In the genomic region with DNA sequence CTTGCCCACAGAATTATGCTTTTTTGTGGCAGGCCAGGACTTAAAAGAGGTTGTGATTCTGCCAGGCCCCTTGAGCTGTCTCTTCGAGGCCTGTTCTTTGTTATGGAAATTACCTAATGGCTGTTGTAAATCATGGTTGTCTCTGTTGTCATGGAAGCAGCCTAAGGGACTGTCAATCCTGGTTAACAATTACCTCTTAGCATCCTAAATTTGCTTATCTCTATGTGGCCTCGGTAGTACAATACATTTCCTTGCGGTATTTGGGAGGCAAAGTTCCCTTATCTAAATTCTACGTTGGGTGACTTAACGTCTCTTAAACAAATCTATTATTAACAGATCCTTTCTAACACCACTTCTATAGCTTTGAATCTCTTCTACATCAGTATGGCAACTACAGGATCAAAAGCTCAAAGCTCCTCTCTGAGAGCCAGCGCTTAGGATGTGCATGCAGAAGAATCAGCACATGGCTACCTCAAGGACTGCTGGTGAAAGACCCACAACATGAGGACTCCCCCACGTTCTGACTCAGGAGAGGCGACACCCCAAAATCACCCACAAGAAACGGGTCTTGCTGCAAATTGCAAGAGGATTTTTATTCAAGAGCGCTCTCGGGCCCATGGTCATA, we compare ENCODE assay signal across 17 mouse cellular contexts. TPM values are rescaled to one million over a fixed set of nuclear protein-coding genes. Genes with fewer than 3 reads are reported as not detected.
DNase-seq lines count a peak whose midpoint lies in the region; ATAC-seq lines count a peak whose summit lies in the region.
"Had no signal": no experiment of that assay in that cellular context is flagged by ENCODE, and none has a peak within 500 bp of the region (broad histone marks: within the 10 kb centered on the region; RNA-seq: fewer than 3 reads in every experiment).

No protein-coding gene starts in this region.

- H3K36me3 ChIP-seq in neural tube, embryonic 12.5 days, result no peaks in the 10 kb centered on the region
- H3K36me3 ChIP-seq in forebrain, embryonic 15.5 days, result no peaks in the 10 kb centered on the region
- H3K36me3 ChIP-seq: embryonic facial prominence, embryonic 15.5 days; heart, embryonic 15.5 days; liver, embryonic 15.5 days had no signal

- intact Hi-C loops in gastrocnemius, postnatal 36 days (cut with DNase I), result no loop called here

- no peaks in the 10 kb centered on the region for H3K9me3 ChIP-seq in neural tube, embryonic 12.5 days
- H3K9me3 ChIP-seq in forebrain, embryonic 15.5 days, result no peaks in the 10 kb centered on the region
- H3K9me3 ChIP-seq: embryonic facial prominence, embryonic 15.5 days; heart, embryonic 15.5 days; liver, embryonic 15.5 days had no signal

- DNase-seq in neural tube, embryonic 10.5 days (ENCODE audit: extremely low spot score, low spot score), result no peak
- no peak for DNase-seq in gastrocnemius, postnatal 36 days
- DNase-seq in right cerebral cortex, postnatal 25 days, result no peak
- no peak for DNase-seq in frontal cortex, postnatal 10 days (ENCODE audit: low spot score in 2 of 2)
- DNase-seq in heart, adult 9 months (ENCODE audit: low spot score in 2 of 2), result no peak
- DNase-seq: adrenal gland, postnatal 36 days; cerebellum, adult 8-10 months; gastrocnemius, postnatal 14 days; kidney, postnatal 4 days; lung, postnatal 4 days; thymus, postnatal 25 days had no signal

- no peak overlapping the region for H3K4me2 ChIP-seq in neural tube, embryonic 12.5 days (replicated peaks)
- no peak overlapping the region for H3K4me2 ChIP-seq in forebrain, embryonic 15.5 days (replicated peaks)
- H3K4me2 ChIP-seq: embryonic facial prominence, embryonic 15.5 days; heart, embryonic 15.5 days; liver, embryonic 15.5 days had no signal

- ATAC-seq in neural tube, embryonic 12.5 days (ENCODE audit: low FRiP score, low read depth), result peak; percentile 65
- ATAC-seq in forebrain, embryonic 15.5 days (replicated peaks), result peak; percentile 53; the same call in 1 of the 2 replicates
- peak; percentile 59 for ATAC-seq in megakaryocyte-erythroid progenitor cell, adult 5-6 weeks (replicated peaks; ENCODE audit: low FRiP score, low TSS enrichment, poor library complexity, severe bottlenecking)

- H3K27me3 ChIP-seq in neural tube, embryonic 12.5 days (replicated peaks), result no peaks in the 10 kb centered on the region
- no peaks in the 10 kb centered on the region for H3K27me3 ChIP-seq in forebrain, embryonic 15.5 days
- H3K27me3 ChIP-seq: embryonic facial prominence, embryonic 15.5 days; heart, embryonic 15.5 days; liver, embryonic 15.5 days had no signal

- no peak overlapping the region for H3K4me3 ChIP-seq in neural tube, embryonic 12.5 days
- H3K4me3 ChIP-seq in forebrain, embryonic 15.5 days, result no peak overlapping the region
- H3K4me3 ChIP-seq: embryonic facial prominence, embryonic 15.5 days; heart, embryonic 15.5 days; liver, embryonic 15.5 days had no signal

- H3K27ac ChIP-seq in neural tube, embryonic 12.5 days, result no peak overlapping the region
- peak overlapping the region; percentile 63 for H3K27ac ChIP-seq in forebrain, embryonic 15.5 days (replicated peaks)
- H3K27ac ChIP-seq: embryonic facial prominence, embryonic 15.5 days; heart, embryonic 15.5 days; liver, embryonic 15.5 days had no signal

- no peak overlapping the region for H3K9ac ChIP-seq in neural tube, embryonic 12.5 days
- no peak overlapping the region for H3K9ac ChIP-seq in forebrain, embryonic 15.5 days (replicated peaks)
- H3K9ac ChIP-seq: embryonic facial prominence, embryonic 15.5 days; heart, embryonic 15.5 days; liver, embryonic 15.5 days had no signal

- 0 out of 2 replicates have a peak, but pooled peaks cover 7% of the 10 kb centered on the region for H3K4me1 ChIP-seq in neural tube, embryonic 12.5 days
- peaks cover 3% of the 10 kb centered on the region for H3K4me1 ChIP-seq in forebrain, embryonic 15.5 days
- H3K4me1 ChIP-seq: embryonic facial prominence, embryonic 15.5 days; heart, embryonic 15.5 days had no signal

- 17% methylated on average over 11 of the region's 11 CpGs for WGBS in neural tube, embryonic 12.5 days
- 32% methylated on average over 11 of the region's 11 CpGs for WGBS in forebrain, embryonic 15.5 days

RNA-seq across cellular contexts. Expression of a gene that starts 6.2 kb away (rescaled TPM):
- polyA plus RNA-seq in neural tube, embryonic 12.5 days (2016; fragmentation: Nextera tagmentation; extraction: Ambion mirVana), result 2.9 and 4.4 TPM in 2 replicates
- polyA plus RNA-seq in forebrain, embryonic 15.5 days (2015; fragmentation: Nextera tagmentation; extraction: Ambion mirVana), result 2.1 and 2.6 TPM in 2 replicates
- total RNA-seq in megakaryocyte-erythroid progenitor cell, adult 5-6 weeks (2014; fragmentation: Nextera tagmentation), result 242 and 265 TPM in 2 replicates
- total RNA-seq in megakaryocyte-erythroid progenitor cell, adult 5-6 weeks (2017), result 262 and 417 TPM in 2 replicates
- 1 to 10 TPM; 2.0 to 3.5 TPM for total RNA-seq in gastrocnemius, postnatal 36 days (2021)

RNA-seq across cellular contexts. Expression of a gene that starts 6.8 kb away (rescaled TPM):
- polyA plus RNA-seq in neural tube, embryonic 12.5 days (2016; fragmentation: Nextera tagmentation; extraction: Ambion mirVana), result 0.87 and 1.6 TPM in 2 replicates
- 0.83 and 1.5 TPM in 2 replicates for polyA plus RNA-seq in forebrain, embryonic 15.5 days (2015; fragmentation: Nextera tagmentation; extraction: Ambion mirVana)
- total RNA-seq in megakaryocyte-erythroid progenitor cell, adult 5-6 weeks (2014; fragmentation: Nextera tagmentation), result 3.8 and 29.3 TPM in 2 replicates
- total RNA-seq in megakaryocyte-erythroid progenitor cell, adult 5-6 weeks (2017), result 302 and 554 TPM in 2 replicates
- 1 to 10 TPM; 2.0 to 3.2 TPM for total RNA-seq in gastrocnemius, postnatal 36 days (2021)

RNA-seq across cellular contexts. Expression of a gene that starts 10.6 kb away (rescaled TPM):
- 14.0 and 17.0 TPM in 2 replicates for polyA plus RNA-seq in neural tube, embryonic 12.5 days (2016; fragmentation: Nextera tagmentation; extraction: Ambion mirVana)
- 10.8 and 11.6 TPM in 2 replicates for polyA plus RNA-seq in forebrain, embryonic 15.5 days (2015; fragmentation: Nextera tagmentation; extraction: Ambion mirVana)
- total RNA-seq in megakaryocyte-erythroid progenitor cell, adult 5-6 weeks (2014; fragmentation: Nextera tagmentation), result 21.9 TPM in 1 of 2 replicates, not detected in the other
- 175 and 228 TPM in 2 replicates for total RNA-seq in megakaryocyte-erythroid progenitor cell, adult 5-6 weeks (2017)
- 10 to 100 TPM; 12.6 to 15.0 TPM for total RNA-seq in gastrocnemius, postnatal 36 days (2021)

RNA-seq across cellular contexts. Expression of a gene that starts 11.8 kb away (rescaled TPM):
- polyA plus RNA-seq in neural tube, embryonic 12.5 days (2016; fragmentation: Nextera tagmentation; extraction: Ambion mirVana), result 16.2 and 34.8 TPM in 2 replicates
- 10.1 and 26.0 TPM in 2 replicates for polyA plus RNA-seq in forebrain, embryonic 15.5 days (2015; fragmentation: Nextera tagmentation; extraction: Ambion mirVana)
- 3.0 and 26.7 TPM in 2 replicates for total RNA-seq in megakaryocyte-erythroid progenitor cell, adult 5-6 weeks (2014; fragmentation: Nextera tagmentation)
- 582 and 1,238 TPM in 2 replicates for total RNA-seq in megakaryocyte-erythroid progenitor cell, adult 5-6 weeks (2017)
- total RNA-seq in gastrocnemius, postnatal 36 days (2021), result 1 to 10 TPM; 3.3 to 8.8 TPM

RNA-seq across cellular contexts. Expression of a gene that starts 12.1 kb away (rescaled TPM):
- polyA plus RNA-seq in neural tube, embryonic 12.5 days (2016; fragmentation: Nextera tagmentation; extraction: Ambion mirVana), result 1.6 and 1.7 TPM in 2 replicates
- 2.2 TPM in 1 of 2 replicates, not detected in the other for polyA plus RNA-seq in forebrain, embryonic 15.5 days (2015; fragmentation: Nextera tagmentation; extraction: Ambion mirVana)
- 430 and 709 TPM in 2 replicates for total RNA-seq in megakaryocyte-erythroid progenitor cell, adult 5-6 weeks (2014; fragmentation: Nextera tagmentation)
- 345 and 387 TPM in 2 replicates for total RNA-seq in megakaryocyte-erythroid progenitor cell, adult 5-6 weeks (2017)
- total RNA-seq in gastrocnemius, postnatal 36 days (2021), result 10 to 100 TPM; 10.7 to 18.2 TPM

Comparison
In these comparisons a context has a peak if more than half of its experiments do, and no peak if none do; other contexts are left out.
1. RNA of a gene that starts 6.2 kb away (total RNA-seq): 242 to 417 TPM in megakaryocyte-erythroid progenitor cell, adult 5-6 weeks; 2.0 to 3.5 TPM in gastrocnemius, postnatal 36 days; every median in the first group is over 10 times any median in the second.
2. Peak in every context shown above with its lines, with median percentiles within 50 percentile points of each other: ATAC-seq.